Mouse (Mus musculus) forebrain, embryonic 12.5 days (tissue): Measurements from ENCODE around the gene Pip5kl1. TPM values are rescaled to one million over a fixed set of nuclear protein-coding genes. Genes with fewer than 3 reads are reported as not detected.

Experiments used
- ATAC-seq: fragments of 200-750 bp; cut with Nextera tagmentation; 2 replicates; pipeline ENCODE4 v1.8.0; 2017; ENCODE audit warnings: moderate TSS enrichment; ENCODE audit not compliant: low FRiP score
- H3K27ac ChIP-seq: fragments of 300-500 bp; sonication (generic); 2 replicates; pipeline ENCODE4 v1.5.1; 2016; ENCODE audit warnings: mild to moderate bottlenecking
- H3K27me3 ChIP-seq: fragments of 300-500 bp; sonication (generic); 2 replicates; pipeline ENCODE4 v1.6.1; 2016; ENCODE audit warnings: mild to moderate bottlenecking
- H3K36me3 ChIP-seq: fragments of 300-500 bp; sonication (generic); replicated peaks from 2 replicates; pipeline ENCODE4 v1.6.1; 2016; ENCODE audit warnings: mild to moderate bottlenecking
- H3K4me1 ChIP-seq: fragments of 300-500 bp; sonication (generic); 2 replicates; pipeline ENCODE4 v1.6.1; 2016
- H3K4me2 ChIP-seq: fragments of 300-500 bp; sonication (generic); 2 replicates; pipeline ENCODE4 v1.6.1; 2016; ENCODE audit warnings: mild to moderate bottlenecking, moderate library complexity
- H3K4me3 ChIP-seq: fragments of 300-500 bp; sonication (generic); replicated peaks from 2 replicates; pipeline ENCODE4 v1.5.1; 2016; ENCODE audit warnings: mild to moderate bottlenecking
- H3K9ac ChIP-seq: fragments of 300-500 bp; sonication (generic); 2 replicates; pipeline ENCODE4 v1.6.1; 2016; ENCODE audit warnings: mild to moderate bottlenecking
- H3K9me3 ChIP-seq: fragments of 300-500 bp; sonication (generic); 2 replicates; pipeline ENCODE4 v1.6.1; 2016
- WGBS: fragments of 180-500 bp; shearing (Covaris S2); methylation state at CpG from one replicate; pipeline ENCODE4 v1.1.7; 2016; 5-methylcytosine and 5-hydroxymethylcytosine counted together
- polyA plus RNA-seq: library from polyadenylated mRNA; unstranded; fragments of >200 nt; fragmentation: Nextera tagmentation; extraction: Ambion mirVana; gene quantifications from 2 replicates; pipeline ENCODE4 v1.2.1, GENCODE M21; 2016

Gene Pip5kl1
- polyA plus RNA-seq, 1 experiment from 2014 or later: 2.6 TPM

DNA sequence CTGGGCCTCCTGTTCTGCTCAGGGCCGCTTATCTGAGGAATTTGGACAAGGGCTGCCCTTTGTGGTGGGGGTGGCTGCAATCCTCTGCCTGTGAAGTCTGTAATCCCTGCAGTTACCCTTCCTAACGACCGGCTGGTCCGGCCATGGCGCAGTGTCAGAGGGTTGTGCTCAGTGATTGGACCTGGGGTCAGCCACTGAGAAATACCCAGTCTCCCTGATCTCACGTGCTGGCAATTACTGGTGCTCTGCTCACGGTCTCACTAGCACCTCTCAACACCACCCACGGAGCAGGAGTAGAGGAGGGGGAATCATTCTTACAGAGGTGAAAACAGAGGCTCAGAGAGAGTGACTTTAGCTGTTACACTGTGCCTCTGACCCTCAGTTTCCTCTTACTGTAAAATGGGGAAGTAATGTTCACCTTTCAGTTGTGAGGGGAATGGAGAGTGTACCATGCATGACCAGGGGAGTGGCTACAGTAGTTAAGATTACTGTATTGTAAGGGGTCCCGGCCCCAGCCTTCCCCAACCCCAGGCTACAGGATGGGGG, 37.2 kb upstream of the Pip5kl1 start:
- 9% methylated on average over 9 of the region's 9 CpGs for WGBS
- 0 out of 2 replicates have a peak overlapping the region, but pooled peaks have one; percentile 43 for H3K27ac ChIP-seq
- no peaks in the 10 kb centered on the region for H3K36me3 ChIP-seq
- H3K4me3 ChIP-seq: peak overlapping the region; percentile 93
- ATAC-seq: no peak
- peaks cover 66% of the 10 kb centered on the region for H3K4me1 ChIP-seq
- H3K9me3 ChIP-seq: no peaks in the 10 kb centered on the region
- H3K9ac ChIP-seq: peak overlapping the region; percentile 87
- no peaks in the 10 kb centered on the region for H3K27me3 ChIP-seq
- peak overlapping the region; percentile 80 for H3K4me2 ChIP-seq

DNA sequence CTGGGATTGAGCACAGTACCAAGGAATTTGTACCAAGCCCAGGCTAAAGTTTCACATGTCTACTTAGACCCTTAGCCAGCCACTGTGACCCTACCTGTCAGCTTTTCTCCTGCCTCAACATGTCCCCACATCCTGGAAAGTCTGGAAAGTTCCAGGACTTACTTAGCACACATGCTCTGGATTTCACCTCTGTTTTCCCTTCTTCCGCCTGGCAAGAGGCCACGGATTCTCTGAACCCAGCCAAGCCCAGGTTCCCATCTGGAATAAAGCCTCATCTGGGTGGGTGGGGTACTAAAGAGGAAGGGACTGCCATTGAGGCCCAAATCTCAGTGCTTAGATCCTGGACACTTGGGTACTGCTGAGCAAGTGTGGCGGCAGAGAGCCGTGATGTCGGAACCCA, 36.7 kb upstream of the Pip5kl1 start:
- H3K36me3 ChIP-seq: no peaks in the 10 kb centered on the region
- H3K9me3 ChIP-seq: no peaks in the 10 kb centered on the region
- peak overlapping the region; percentile 93 for H3K4me3 ChIP-seq
- no peaks in the 10 kb centered on the region for H3K27me3 ChIP-seq
- 86% methylated on average over 5 of the region's 5 CpGs for WGBS
- H3K9ac ChIP-seq: peak overlapping the region; percentile 87; the same call in 1 of the 2 replicates
- peaks cover 68% of the 10 kb centered on the region for H3K4me1 ChIP-seq
- no peak overlapping the region for H3K27ac ChIP-seq
- no peak for ATAC-seq
- peak overlapping the region; percentile 80 for H3K4me2 ChIP-seq

- Histone ChIP-seq H3K4me2 (0 out of 2 replicates have a peak overlapping the region, but pooled peaks have one; percentile 80), H3K4me3 (no peak overlapping the region), H3K4me1 (peaks cover 68% of the 10 kb centered on the region), H3K27me3 (no peaks in the 10 kb centered on the region), H3K9ac (no peak overlapping the region), H3K36me3 (no peaks in the 10 kb centered on the region), H3K9me3 (no peaks in the 10 kb centered on the region), H3K27ac (no peak overlapping the region)
- WGBS: 75% methylated on average over 4 of the region's 4 CpGs
- ATAC-seq: no peak
Observed at GRCm38 (mm10) chr2:32538461-32538860, 36.1 kb upstream of the Pip5kl1 start.

GRCm38 (mm10) chr2:32539452-32539981, 35.1 kb upstream of the Pip5kl1 start:
- Histone ChIP-seq H3K4me3 (no peak overlapping the region), H3K9me3 (no peaks in the 10 kb centered on the region), H3K27ac (no peak overlapping the region), H3K4me2 (no peak overlapping the region), H3K4me1 (peaks cover 59% of the 10 kb centered on the region), H3K9ac (no peak overlapping the region), H3K36me3 (no peaks in the 10 kb centered on the region), H3K27me3 (no peaks in the 10 kb centered on the region)
- no peak for ATAC-seq
- WGBS: 80% methylated on average over 14 of the region's 14 CpGs

GRCm38 (mm10) chr2:32541333-32541908, 33.2 kb upstream of the Pip5kl1 start:
- ATAC-seq: no peak
- Histone ChIP-seq H3K4me1 (peaks cover 48% of the 10 kb centered on the region), H3K27me3 (no peaks in the 10 kb centered on the region), H3K9me3 (no peaks in the 10 kb centered on the region), H3K4me2 (no peak overlapping the region), H3K27ac (no peak overlapping the region), H3K4me3 (no peak overlapping the region), H3K36me3 (no peaks in the 10 kb centered on the region), H3K9ac (no peak overlapping the region)
- WGBS: 80% methylated on average over 2 of the region's 2 CpGs

- ATAC-seq: no peak
- no peaks in the 10 kb centered on the region for H3K36me3 ChIP-seq
- no peak overlapping the region for H3K4me3 ChIP-seq
- no peak overlapping the region for H3K27ac ChIP-seq
- no peak overlapping the region for H3K9ac ChIP-seq
- H3K4me2 ChIP-seq: no peak overlapping the region
- no peaks in the 10 kb centered on the region for H3K9me3 ChIP-seq
- 96% methylated on average over 4 of the region's 4 CpGs for WGBS
- no peaks in the 10 kb centered on the region for H3K27me3 ChIP-seq
- H3K4me1 ChIP-seq: peaks cover 43% of the 10 kb centered on the region
Observed at GRCm38 (mm10) chr2:32541986-32542573, 32.5 kb upstream of the Pip5kl1 start.

GRCm38 (mm10) chr2:32543031-32543449, 31.6 kb upstream of the Pip5kl1 start:
- Histone ChIP-seq H3K4me3 (no peak overlapping the region), H3K9ac (no peak overlapping the region), H3K4me1 (peaks cover 36% of the 10 kb centered on the region), H3K4me2 (no peak overlapping the region), H3K9me3 (no peaks in the 10 kb centered on the region), H3K27me3 (no peaks in the 10 kb centered on the region), H3K36me3 (no peaks in the 10 kb centered on the region), H3K27ac (no peak overlapping the region)
- ATAC-seq: no peak
- WGBS: 96% methylated on average over 3 of the region's 3 CpGs

DNA sequence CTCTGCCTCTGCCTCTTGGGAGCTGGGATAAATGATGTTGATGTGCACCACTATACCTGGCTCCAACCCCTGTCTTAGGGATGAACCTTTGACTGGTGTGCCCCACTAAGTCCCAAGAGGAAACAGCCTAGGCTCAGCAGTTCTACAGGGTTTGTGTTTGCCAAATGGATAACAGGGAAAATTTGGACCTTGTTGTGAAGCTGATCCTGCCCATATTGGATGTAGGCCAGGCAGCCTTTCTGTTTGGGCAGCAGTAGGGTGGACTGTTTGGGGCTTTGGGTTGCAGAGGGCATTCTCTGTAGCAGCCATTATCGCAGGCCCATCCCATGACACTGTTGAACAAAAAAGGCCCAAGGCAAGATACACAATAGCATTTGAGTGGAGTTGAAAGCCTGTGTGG, 27.6 kb upstream of the Pip5kl1 start:
- 70% methylated on average over 1 of the region's 1 CpGs for WGBS

DNA sequence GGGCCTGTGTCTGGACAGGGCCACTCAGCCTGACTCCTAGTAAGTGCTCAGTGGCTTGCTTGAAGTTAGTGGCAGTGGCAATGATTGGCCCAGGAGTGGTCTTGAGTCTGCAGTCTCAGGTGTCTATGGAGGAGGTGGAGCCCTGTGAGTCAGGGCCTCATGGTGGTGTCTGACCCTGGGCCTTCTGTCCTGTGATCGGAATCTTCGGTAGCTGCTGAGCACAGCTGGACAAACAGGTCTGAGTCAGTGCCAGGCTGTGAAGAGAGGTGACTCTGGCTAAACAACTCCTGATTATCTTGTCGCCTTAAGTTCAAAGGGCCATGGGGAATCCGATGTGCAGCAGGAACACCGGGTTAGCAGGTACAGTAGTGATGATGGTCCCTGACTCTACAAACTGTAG, 27.2 kb upstream of the Pip5kl1 start:
- Histone ChIP-seq H3K27ac (no peak overlapping the region), H3K4me1 (peaks cover 11% of the 10 kb centered on the region), H3K4me3 (no peak overlapping the region), H3K36me3 (no peaks in the 10 kb centered on the region), H3K27me3 (no peaks in the 10 kb centered on the region), H3K9me3 (no peaks in the 10 kb centered on the region), H3K9ac (no peak overlapping the region), H3K4me2 (no peak overlapping the region)
- no peak for ATAC-seq
- 93% methylated on average over 5 of the region's 5 CpGs for WGBS

More for the DNA sequence above, 27.6 kb upstream of the Pip5kl1 start:
- Histone ChIP-seq H3K27ac (no peak overlapping the region), H3K9ac (no peak overlapping the region), H3K27me3 (no peaks in the 10 kb centered on the region), H3K4me1 (peaks cover 14% of the 10 kb centered on the region), H3K4me3 (no peak overlapping the region), H3K36me3 (no peaks in the 10 kb centered on the region), H3K4me2 (no peak overlapping the region), H3K9me3 (no peaks in the 10 kb centered on the region)
- ATAC-seq: no peak

GRCm38 (mm10) chr2:32547964-32548739, 26.4 kb upstream of the Pip5kl1 start:
- peaks cover 9% of the 10 kb centered on the region for H3K4me1 ChIP-seq
- H3K9ac ChIP-seq: no peak overlapping the region
- H3K36me3 ChIP-seq: no peaks in the 10 kb centered on the region
- 91% methylated on average over 7 of the region's 7 CpGs for WGBS
- H3K9me3 ChIP-seq: no peaks in the 10 kb centered on the region
- no peak overlapping the region for H3K4me3 ChIP-seq
- H3K27ac ChIP-seq: no peak overlapping the region
- H3K27me3 ChIP-seq: no peaks in the 10 kb centered on the region
- no peak for ATAC-seq
- no peak overlapping the region for H3K4me2 ChIP-seq

GRCm38 (mm10) chr2:32549171-32549570, 25.4 kb upstream of the Pip5kl1 start:
- Histone ChIP-seq H3K4me3 (no peak overlapping the region), H3K27me3 (no peaks in the 10 kb centered on the region), H3K27ac (no peak overlapping the region), H3K4me1 (peaks cover 9% of the 10 kb centered on the region), H3K4me2 (no peak overlapping the region), H3K36me3 (no peaks in the 10 kb centered on the region), H3K9me3 (no peaks in the 10 kb centered on the region), H3K9ac (no peak overlapping the region)
- 89% methylated on average over 9 of the region's 9 CpGs for WGBS
- no peak for ATAC-seq

- ATAC-seq: no peak
- peaks cover 9% of the 10 kb centered on the region for H3K4me1 ChIP-seq
- H3K4me3 ChIP-seq: no peak overlapping the region
- no peak overlapping the region for H3K27ac ChIP-seq
- no peaks in the 10 kb centered on the region for H3K36me3 ChIP-seq
- H3K4me2 ChIP-seq: no peak overlapping the region
- no peaks in the 10 kb centered on the region for H3K9me3 ChIP-seq
- WGBS: 79% methylated on average over 6 of the region's 6 CpGs
- no peaks in the 10 kb centered on the region for H3K27me3 ChIP-seq
- H3K9ac ChIP-seq: no peak overlapping the region
Observed at GRCm38 (mm10) chr2:32549764-32550163, 24.8 kb upstream of the Pip5kl1 start.
